Mouse (Mus musculus) MEL-GATA-1-ER (cell line): ENCODE data around the gene Tbc1d9b.

ENCODE experiments used
- DNase-seq: peaks from one replicate; pipeline ENCODE4 v3.0.0-alpha.2; 2012; ENCODE audit warnings: low read depth; ENCODE audit errors: extremely low read depth

Gene Tbc1d9b

DNA sequence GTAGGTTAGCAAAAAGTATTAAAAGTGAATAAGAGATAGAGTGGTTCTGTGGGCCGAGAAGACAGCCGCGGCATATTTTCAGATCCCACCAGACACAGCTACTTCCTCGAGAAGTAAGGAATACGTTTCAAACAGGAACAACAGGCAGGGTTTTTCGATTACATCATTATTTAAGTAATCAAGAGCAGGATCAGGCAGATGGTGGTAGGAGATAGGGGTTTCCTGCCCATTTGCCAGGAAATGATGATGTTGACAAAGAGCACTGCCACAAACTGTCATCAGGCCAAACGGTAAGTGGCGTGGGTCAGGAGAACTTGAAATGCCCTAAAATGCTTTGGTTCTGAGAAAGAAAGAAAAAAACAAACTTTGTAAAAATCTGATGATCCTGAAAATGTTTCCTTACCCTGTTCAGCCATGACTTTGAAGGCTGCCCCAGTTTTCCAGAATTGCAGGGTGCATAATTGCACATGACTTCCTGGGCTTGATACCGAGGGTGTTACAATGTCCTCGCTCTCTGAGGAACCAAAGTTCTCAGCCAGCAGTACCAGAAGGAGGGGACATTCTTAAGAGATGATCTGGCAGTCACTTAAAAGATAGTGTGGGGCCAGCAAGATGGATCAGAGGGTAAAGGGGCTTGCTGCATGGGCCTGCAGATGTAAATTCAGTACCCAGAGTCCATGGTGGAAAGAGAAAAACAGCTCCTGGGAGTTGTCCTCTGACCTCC is 3.1 kb downstream of the Tbc1d9b start:
- DNase-seq, result no peak

DNA sequence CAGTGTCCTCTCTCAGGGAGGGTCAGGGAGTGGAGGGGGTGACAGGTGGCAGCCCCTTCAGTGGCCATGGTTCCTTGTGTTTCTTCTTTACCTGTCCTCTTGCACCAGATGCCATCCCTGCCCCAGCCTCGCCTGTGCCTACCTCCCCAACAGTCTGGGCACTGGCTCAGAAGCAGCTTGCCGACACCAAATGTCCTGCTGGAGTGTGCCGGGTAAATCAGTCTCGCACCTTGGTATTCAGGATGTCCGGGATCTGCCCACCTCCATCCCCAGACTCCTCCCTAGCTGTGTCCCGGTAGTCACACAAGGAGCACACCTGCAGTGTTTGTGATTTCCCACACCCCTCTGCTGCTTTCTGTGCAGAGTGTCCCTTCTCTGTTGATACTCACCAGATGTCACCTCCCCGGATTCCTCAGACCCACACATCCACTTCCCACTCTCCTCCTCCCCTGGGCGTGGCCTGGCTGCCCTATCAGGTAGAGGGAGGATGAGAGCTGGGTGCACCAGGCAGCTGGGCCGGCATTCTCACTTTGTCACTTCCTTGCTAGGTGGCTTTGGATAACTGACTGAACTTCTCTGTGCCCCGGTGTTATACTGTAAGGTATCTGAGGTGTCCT is 7.1 kb downstream of the Tbc1d9b start:
- no peak for DNase-seq

DNA sequence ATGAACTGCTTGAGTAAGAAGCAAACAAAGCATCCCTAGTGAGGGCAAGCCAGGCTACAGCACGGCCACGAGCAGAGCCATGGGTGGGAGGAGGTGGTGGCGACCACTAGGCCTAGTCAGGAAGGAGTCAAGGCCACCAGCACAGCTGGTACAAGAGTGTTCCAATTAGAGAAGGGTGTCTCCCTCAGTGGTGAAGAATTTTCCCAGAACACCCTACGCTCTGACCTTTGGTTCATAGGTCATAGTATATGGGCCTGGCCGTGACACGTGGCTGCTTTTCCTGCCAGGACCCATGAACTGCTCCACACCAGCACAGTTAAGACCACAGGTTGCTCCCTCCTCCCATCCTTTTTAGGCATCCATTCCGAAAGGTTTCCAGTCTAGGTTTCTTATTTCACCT is 8.4 kb downstream of the Tbc1d9b start:
- DNase-seq, result no peak

DNA sequence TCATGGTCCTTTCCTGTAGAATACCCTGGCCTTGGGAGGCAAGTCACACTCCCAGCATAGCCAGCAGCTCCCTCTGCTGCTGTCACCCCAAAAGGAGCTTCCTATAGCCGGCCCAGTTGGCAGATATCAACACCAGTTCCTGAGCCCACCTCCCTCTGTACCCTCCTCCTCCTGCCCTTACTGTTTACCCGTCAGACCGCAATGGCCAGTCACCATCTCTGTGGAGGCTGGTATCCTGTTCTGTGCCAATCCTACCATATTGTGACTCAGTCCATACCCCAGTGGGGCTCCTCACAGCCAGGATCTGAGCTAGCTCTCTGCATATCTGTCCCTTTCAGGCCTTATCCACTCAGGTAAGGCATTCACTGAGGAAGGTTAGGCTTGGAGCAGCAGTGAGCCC is 14.3 kb downstream of the Tbc1d9b start:
- no peak for DNase-seq

GRCm38 (mm10) chr11:50146121-50146520 is 14.9 kb downstream of the Tbc1d9b start:
- DNase-seq, result no peak

DNA sequence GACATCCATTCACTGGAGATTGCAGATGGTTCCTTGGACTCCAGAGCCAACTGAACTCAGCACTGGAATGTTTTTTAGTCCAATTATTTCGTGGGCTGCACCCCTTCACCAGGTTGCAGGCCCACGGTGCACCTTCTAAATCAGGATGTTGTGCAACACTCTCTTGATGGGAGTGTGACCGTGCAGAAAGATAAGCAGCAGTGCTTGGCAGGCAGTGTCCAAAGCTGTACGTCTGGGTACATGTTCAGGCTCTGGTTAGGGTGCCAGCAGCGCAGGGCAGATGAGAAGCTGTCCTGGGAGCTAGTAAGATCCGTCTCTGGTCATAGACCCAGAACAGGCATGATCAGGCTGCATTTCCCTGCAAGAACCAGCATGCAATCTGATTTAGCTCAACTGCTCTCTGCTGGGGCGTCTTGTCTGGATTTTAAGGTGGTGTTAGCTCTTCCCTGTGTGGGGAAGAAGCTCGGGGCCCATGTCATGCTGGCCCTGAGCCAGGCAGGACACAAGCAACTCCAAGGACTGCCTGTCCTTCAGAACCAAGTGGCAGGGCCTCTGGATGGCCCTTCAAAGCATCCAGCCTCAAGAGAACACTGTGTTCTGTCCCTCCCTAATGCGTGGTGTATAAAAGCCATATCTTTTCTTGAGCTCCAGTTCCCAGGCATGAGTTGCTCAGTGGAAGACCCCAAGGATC is 16.2 kb downstream of the Tbc1d9b start:
- no peak for DNase-seq

- DNase-seq, result no peak
Observed at GRCm38 (mm10) chr11:50147958-50148476, 16.8 kb downstream of the Tbc1d9b start.

GRCm38 (mm10) chr11:50149200-50149599 is 18.0 kb downstream of the Tbc1d9b start:
- DNase-seq, result no peak

GRCm38 (mm10) chr11:50149603-50150150 is 18.5 kb downstream of the Tbc1d9b start:
- DNase-seq, result no peak

DNA sequence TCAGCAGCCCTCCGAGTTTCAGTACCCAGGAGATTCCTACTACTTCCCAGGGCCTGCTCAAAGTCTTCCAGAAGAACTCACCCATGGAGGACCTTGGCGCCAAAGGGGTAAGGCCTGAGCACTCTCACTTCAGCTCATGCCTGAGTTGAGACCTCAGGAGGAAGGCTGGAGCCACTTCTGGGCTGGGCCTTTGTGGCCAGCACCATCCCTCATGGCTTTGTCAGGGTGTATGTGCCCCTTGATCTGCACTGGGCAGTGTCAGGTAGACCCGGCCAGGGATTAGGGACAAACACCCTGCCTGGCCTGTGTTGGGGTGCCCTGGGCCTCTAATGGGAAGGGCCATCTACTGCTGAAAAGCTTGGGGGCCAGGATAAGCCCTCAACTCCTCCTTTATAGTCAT is 20.2 kb downstream of the Tbc1d9b start:
- DNase-seq, result no peak

- no peak for DNase-seq
Observed at GRCm38 (mm10) chr11:50154166-50154565, 23.0 kb downstream of the Tbc1d9b start.

DNA sequence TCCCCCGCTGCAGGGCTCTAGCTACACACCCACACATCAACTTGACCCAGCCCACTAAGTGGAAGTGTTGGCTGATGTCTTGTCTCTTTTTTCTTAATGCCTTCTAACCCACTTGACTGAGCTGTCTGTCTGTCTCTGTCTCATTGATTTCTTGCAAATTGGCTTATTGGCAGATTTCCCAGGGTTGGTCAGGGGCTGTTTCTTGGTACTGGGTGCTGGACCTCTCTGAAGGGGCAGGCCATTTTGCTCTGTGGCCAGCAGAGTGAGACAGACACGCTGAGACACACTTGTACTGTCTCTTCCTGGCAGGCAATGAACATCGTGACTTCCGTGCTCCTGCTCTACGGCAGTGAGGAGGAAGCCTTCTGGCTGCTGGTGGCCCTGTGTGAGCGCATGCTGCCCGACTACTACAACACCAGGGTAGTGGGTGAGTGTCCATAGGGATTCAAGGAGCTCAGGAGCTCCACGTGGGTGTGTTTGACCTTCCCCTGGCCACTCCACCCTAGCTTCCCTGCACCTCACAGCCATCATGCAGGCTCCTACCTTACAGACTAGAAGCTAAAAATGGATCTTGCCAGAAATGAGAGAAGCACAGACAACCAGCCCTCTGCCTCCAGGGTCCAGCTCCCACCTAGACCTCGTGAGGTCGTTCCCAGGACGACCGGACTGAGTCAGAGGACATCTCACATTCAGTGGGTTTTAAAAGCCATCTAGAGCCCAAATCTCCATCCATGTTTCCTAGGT is 23.8 kb downstream of the Tbc1d9b start:
- no peak for DNase-seq

DNA sequence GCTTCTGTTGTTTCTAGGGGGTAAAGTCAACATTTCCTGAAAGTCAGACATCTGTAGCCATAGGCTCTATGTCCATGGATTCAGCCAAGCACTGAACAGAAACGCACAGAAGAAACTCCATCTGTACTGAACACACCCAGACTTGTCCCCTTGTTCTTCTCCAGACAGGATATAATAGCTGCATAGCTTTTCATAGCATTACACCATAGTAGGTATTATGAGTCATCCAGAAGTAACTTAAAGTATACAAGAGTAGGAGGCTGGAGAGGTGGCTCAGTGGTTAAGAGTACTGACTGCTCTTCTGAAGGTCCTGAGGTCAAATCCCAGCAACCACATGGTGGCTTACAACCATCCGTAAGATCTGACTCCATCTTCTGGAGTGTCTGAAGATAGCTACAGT is 24.6 kb downstream of the Tbc1d9b start:
- DNase-seq, result no peak

DNA sequence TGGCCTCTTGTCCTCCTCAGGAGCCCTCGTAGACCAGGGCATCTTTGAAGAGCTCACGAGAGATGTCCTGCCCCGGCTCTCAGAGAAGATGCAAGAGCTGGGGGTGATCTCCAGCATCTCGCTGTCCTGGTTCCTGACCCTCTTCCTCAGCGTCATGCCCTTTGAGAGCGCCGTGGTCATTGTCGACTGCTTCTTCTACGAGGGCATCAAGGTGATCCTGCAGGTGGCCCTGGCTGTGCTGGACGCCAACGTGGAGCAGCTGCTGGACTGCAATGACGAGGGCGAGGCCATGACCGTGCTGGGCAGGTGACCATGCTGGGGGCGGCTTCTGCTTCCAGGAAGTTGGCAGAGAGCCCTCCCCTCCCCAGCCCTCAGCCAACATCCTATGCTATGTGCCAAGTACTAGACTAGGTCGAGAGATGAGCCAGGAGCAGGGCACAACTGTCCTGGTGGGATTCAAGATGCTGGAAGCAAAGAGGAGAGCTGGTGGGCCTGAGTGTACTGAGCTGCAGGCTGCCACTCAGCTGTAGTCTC is 25.6 kb downstream of the Tbc1d9b start:
- no peak for DNase-seq

DNA sequence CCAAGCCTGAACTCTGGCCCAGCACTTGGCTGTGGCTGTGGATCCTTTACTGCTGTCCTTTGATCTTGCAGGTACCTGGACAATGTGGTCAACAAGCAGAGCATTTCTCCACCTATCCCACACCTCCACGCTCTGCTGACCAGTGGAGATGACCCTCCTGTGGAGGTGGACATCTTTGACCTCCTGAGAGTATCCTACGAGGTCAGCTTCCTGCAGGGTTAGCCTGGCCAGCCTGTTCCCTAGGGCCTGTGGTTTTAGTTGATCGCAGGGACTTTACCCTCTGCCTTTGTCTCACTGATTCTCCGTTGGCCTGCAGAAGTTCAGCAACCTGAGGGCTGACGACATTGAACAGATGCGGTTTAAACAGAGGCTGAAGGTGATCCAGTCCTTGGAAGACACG is 27.1 kb downstream of the Tbc1d9b start:
- no peak for DNase-seq

GRCm38 (mm10) chr11:50159347-50159746 is 28.2 kb downstream of the Tbc1d9b start:
- DNase-seq, result no peak

DNA sequence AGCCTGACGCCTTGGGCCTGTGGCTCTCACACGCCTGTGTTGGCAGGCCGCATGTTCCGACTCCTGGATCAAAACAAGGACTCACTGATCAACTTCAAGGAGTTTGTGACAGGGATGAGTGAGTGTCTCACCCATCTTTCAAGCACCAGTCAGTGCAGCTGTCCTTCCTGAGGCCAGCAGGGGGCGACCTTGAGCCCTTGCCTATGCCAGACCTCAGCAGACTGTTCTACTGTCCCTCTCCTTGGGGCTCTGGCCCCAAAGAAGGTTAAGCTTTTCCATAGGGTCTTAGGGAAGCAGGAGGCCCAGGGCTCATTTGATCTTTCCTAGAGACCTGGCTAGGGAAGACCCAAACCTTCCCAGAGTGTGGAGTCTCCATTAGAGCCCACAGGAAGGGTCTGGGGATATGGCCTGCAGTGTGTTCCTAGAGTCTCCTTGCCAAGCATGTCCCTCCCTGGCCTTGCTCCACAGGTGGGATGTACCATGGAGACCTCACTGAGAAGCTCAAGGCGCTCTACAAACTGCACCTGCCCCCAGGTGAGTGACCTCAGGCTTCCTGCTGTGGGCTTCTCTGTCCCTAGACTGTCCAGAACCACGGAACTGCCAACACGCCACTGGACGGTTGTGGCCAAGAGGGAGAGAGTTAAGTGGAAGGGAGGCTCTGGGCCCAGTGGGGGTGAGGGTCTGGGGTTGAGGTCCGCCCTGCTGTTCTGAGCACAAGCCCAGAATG is 30.5 kb downstream of the Tbc1d9b start:
- DNase-seq, result peak; percentile 15

DNA sequence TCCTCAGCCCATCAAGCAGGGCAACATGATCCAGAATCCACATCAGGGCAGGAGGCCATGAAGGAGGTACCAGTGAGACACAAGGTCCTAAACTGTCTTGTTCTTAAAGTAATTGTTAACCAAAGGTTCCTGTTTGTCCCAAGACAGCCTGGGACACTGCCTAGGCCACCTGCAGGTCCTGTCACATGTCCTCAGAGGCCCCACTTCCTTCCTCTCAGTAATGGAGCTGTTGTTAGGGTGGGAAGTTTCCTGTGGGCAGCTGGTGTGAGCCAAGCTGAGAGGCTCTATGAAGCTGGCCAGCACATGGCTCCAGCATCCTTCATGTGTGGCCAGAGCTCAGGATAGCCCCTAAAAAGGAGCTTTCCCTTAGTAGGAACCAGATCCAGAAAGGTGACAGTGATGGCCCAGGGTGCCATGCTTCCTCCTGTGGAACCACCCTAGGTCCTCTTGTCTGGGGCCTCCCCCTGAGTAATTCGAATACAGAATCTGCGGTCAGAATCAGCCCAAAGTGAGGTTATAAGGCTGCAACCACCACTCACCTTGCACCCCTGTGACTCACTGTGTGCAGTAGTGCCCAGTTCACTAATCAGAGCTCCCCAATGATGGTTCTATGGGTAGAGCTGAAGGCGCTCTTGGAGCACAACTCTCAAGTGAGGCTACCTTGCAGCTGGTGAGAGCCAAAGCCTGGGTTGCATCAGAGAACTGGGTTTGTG is 31.3 kb downstream of the Tbc1d9b start:
- no peak for DNase-seq

DNA sequence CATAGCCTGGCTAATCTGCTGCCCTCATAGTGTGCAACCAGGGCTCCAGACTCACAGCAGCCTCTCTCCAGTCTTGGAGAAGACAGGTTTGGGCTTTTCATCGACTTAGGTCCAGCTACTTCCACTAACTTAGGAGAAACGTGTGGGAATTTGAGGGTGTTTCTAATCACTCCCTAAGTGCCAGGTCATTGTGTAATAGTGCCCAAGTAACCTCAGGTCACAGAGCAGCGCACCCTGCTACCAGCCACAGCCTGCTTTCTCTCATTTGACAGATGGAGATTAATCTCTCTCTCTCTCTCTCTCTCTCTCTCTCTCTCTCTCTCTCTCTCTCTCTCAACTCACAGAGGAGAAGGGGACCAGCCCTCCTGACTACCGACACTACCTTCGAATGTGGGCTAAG is 37.2 kb downstream of the Tbc1d9b start:
- no peak for DNase-seq
